Comparison of ENCODE assay signal across 12 mouse cellular contexts in genomic region chr3:28111516-28111915, GRCm38 (mm10).
A peak's percentile ranks its signal among the peaks of the same experiment; 100 is the strongest.
DNase-seq lines count a peak whose midpoint lies in the region; ATAC-seq and TF ChIP-seq lines count a peak whose summit lies in the region.
"Had no signal": no experiment of that assay in that cellular context is flagged by ENCODE, and none has a peak within 500 bp of the region (broad histone marks: within the 10 kb centered on the region; RNA-seq: fewer than 3 reads in every experiment).

No protein-coding gene starts in this region.

- peaks cover 6% of the 10 kb centered on the region; the same call in 1 of the 2 replicates for H3K4me1 ChIP-seq in liver, adult 2 months (ENCODE audit: control insufficient read depth, insufficient read depth, low read length)
- peaks cover 16% of the 10 kb centered on the region for H3K4me1 ChIP-seq in heart, embryonic 15.5 days (replicated peaks)
- H3K4me1 ChIP-seq: embryonic facial prominence, embryonic 15.5 days had no signal

- H3K4me2 ChIP-seq in heart, embryonic 15.5 days: no peak overlapping the region
- H3K4me2 ChIP-seq: embryonic facial prominence, embryonic 15.5 days had no signal

- H3K9me3 ChIP-seq in heart, embryonic 15.5 days (replicated peaks): no peaks in the 10 kb centered on the region
- H3K9me3 ChIP-seq: embryonic facial prominence, embryonic 15.5 days had no signal

- TF ChIP-seq POLR2A in liver, adult 2 months (IDR thresholded peaks at IDR 0.05; ENCODE audit: extremely low read depth, insufficient read depth, low read length): no peak

- no peaks in the 10 kb centered on the region for H3K27me3 ChIP-seq in liver, adult 2 months (ENCODE audit: control insufficient read depth, insufficient read depth, low read length)
- no peaks in the 10 kb centered on the region for H3K27me3 ChIP-seq in heart, embryonic 15.5 days
- H3K27me3 ChIP-seq: embryonic facial prominence, embryonic 15.5 days had no signal

- DNase-seq in liver, adult 2 months (ENCODE audit: extremely low read depth, low read depth, low spot score): peak; percentile 78
- no peak for DNase-seq in liver
- DNase-seq in adrenal gland, adult 2 months: peak; percentile 78
- peak; percentile 31 for DNase-seq in lung, postnatal 25 days (ENCODE audit: low spot score)
- no peak for DNase-seq in right cerebral cortex, postnatal 25 days
- no peak for DNase-seq in cerebellum, adult 8-10 months
- no peak for DNase-seq in thymus, postnatal 36 days
- DNase-seq: cerebellum, adult 9-11 months; right cerebral cortex, postnatal 14 days had no signal

- WGBS in liver, adult 2 months: 7% methylated on average over 5 of the region's 5 CpGs
- WGBS in heart, embryonic 15.5 days: 19% methylated on average over 5 of the region's 5 CpGs

- H3K4me3 ChIP-seq in liver, adult 2 months (ENCODE audit: insufficient read depth, low read depth, low read length): no peak overlapping the region
- no peak overlapping the region for H3K4me3 ChIP-seq in heart, embryonic 15.5 days
- H3K4me3 ChIP-seq: embryonic facial prominence, embryonic 15.5 days had no signal

- no peak overlapping the region for H3K9ac ChIP-seq in liver, adult 2 months (ENCODE audit: low read depth, low read length)
- no peak overlapping the region for H3K9ac ChIP-seq in heart, embryonic 15.5 days
- H3K9ac ChIP-seq: embryonic facial prominence, embryonic 15.5 days had no signal

- no peak overlapping the region for H3K27ac ChIP-seq in liver, adult 2 months (replicated peaks; ENCODE audit: insufficient read depth, low read depth, low read length)
- H3K27ac ChIP-seq in heart, embryonic 15.5 days: peak overlapping the region; percentile 42
- H3K27ac ChIP-seq: embryonic facial prominence, embryonic 15.5 days had no signal

- peaks cover 12% of the 10 kb centered on the region; the same call in 1 of the 2 replicates for H3K36me3 ChIP-seq in liver, adult 2 months (ENCODE audit: control insufficient read depth, insufficient read depth, low read length)
- peaks cover 4% of the 10 kb centered on the region; the same call in 1 of the 2 replicates for H3K36me3 ChIP-seq in heart, embryonic 15.5 days
- H3K36me3 ChIP-seq: embryonic facial prominence, embryonic 15.5 days had no signal

- ATAC-seq in heart, embryonic 15.5 days (replicated peaks; ENCODE audit: insufficient number of reproducible peaks, insufficient read depth, low FRiP score, low read depth): no peak
- ATAC-seq: activated CD4-positive, CD25-positive, alpha-beta regulatory T cell, adult 4 months had no signal

- H3K79me2 ChIP-seq in liver, adult 2 months (ENCODE audit: control insufficient read depth, insufficient read depth, low read length): no peaks in the 10 kb centered on the region

- no peak for TF ChIP-seq CTCF in liver, adult 2 months (IDR thresholded peaks at IDR 0.05; ENCODE audit: low read depth, low read length)

Comparison
In these comparisons a context has a peak if more than half of its experiments do, and no peak if none do; other contexts are left out.
1. DNase-seq: peak in liver, adult 2 months (single experiment), adrenal gland, adult 2 months (single experiment) and lung, postnatal 25 days (single experiment); none in liver (single experiment), right cerebral cortex, postnatal 25 days (single experiment), cerebellum, adult 8-10 months (single experiment) and thymus, postnatal 36 days (0 of 2).